Mouse (Mus musculus) ES-E14 (cell line): ENCODE measurements at regions not wholly inside any gene's neighbourhood (a gene's known extent, or its start where the extent isn't known, plus 50 kb on each side); places are given as distances from the start of the nearest gene placed in this dataset.

Experiments used
- DNase-seq: peaks from one replicate; pipeline ENCODE4 v3.0.0-alpha.2; 2013; ENCODE audit warnings: low read depth, low spot score
- H3K27ac ChIP-seq: 2 replicates; pipeline ENCODE4 v1.5.1; 2012; ENCODE audit warnings: low read depth, mild to moderate bottlenecking, low read length, moderate library complexity, mixed read lengths; ENCODE audit not compliant: poor library complexity, insufficient read depth, severe bottlenecking
- H3K36me3 ChIP-seq: 2 replicates; pipeline ENCODE4 v1.6.1; 2012; ENCODE audit warnings: mild to moderate bottlenecking, low read length, moderate library complexity, mixed read lengths; ENCODE audit not compliant: control insufficient read depth, poor library complexity, insufficient read depth, severe bottlenecking
- H3K4me1 ChIP-seq, 2 experiments: fragments of 150-350 bp in 1 of 2; sonication (generic) in 1 of 2; 2 replicates each; pipeline ENCODE4 v1.6.1; 2012; ENCODE audit warnings: low read length in 2 of 2, mild to moderate bottlenecking in 1 of 2, mixed read lengths in 1 of 2; ENCODE audit not compliant: control insufficient read depth in 2 of 2, insufficient read depth in 2 of 2, poor library complexity in 1 of 2
- H3K4me3 ChIP-seq, 2 experiments: fragments of 150-350 bp in 1 of 2; sonication (generic) in 1 of 2; 2 replicates each; pipeline ENCODE4 v1.5.1; 2012; ENCODE audit warnings: low read length in 2 of 2, low read depth in 1 of 2, mild to moderate bottlenecking in 1 of 2, mixed read lengths in 1 of 2; ENCODE audit not compliant: insufficient read depth in 1 of 2, poor library complexity in 1 of 2, severe bottlenecking in 1 of 2
- H3K9ac ChIP-seq: 2 replicates; pipeline ENCODE4 v1.6.1; 2012; ENCODE audit warnings: low read depth, mild to moderate bottlenecking, low read length, mixed read lengths; ENCODE audit not compliant: poor library complexity, insufficient read depth, severe bottlenecking
- H3K9me3 ChIP-seq: fragments of 150-350 bp; sonication (generic); 2 replicates; pipeline ENCODE4 v1.6.1; 2012; ENCODE audit warnings: low read depth, mild to moderate bottlenecking, low read length; ENCODE audit not compliant: control insufficient read depth, insufficient read depth
- CHD2 ChIP-seq: IDR thresholded peaks from 2 replicates; pipeline ENCODE4 v1.6.1; 2014; ENCODE audit warnings: mild to moderate bottlenecking, low read depth, low read length, inconsistent platforms
- HCFC1 ChIP-seq: IDR thresholded peaks from 2 replicates; pipeline ENCODE4 v1.6.1; 2012; ENCODE audit warnings: low read length, inconsistent platforms, borderline replicate concordance; ENCODE audit not compliant: insufficient read depth
- MAFK ChIP-seq: IDR thresholded peaks from 2 replicates; pipeline ENCODE4 v1.6.1; 2014; ENCODE audit warnings: mild to moderate bottlenecking, low read depth, low read length, inconsistent platforms; ENCODE audit not compliant: insufficient read depth
- ZC3H11A ChIP-seq: IDR thresholded peaks from 2 replicates; pipeline ENCODE4 v1.6.1; 2012; ENCODE audit warnings: low read depth, mild to moderate bottlenecking, inconsistent platforms, low read length, borderline replicate concordance
- ZNF384 ChIP-seq: IDR thresholded peaks from 2 replicates; pipeline ENCODE4 v1.6.1; 2012; ENCODE audit warnings: low read depth, low read length, inconsistent platforms
- in situ Hi-C, 2 experiments: fragments of 600-800 bp; cut with MboI; formaldehyde crosslinking; loops; one replicate each; pipeline ENCODE4 v1.15.1; 2025; ENCODE audit warnings: low sequenced_read_pairs in 2 of 2, inconsistent platforms in 1 of 2; ENCODE audit not compliant: unreplicated experiment in 2 of 2

DNA sequence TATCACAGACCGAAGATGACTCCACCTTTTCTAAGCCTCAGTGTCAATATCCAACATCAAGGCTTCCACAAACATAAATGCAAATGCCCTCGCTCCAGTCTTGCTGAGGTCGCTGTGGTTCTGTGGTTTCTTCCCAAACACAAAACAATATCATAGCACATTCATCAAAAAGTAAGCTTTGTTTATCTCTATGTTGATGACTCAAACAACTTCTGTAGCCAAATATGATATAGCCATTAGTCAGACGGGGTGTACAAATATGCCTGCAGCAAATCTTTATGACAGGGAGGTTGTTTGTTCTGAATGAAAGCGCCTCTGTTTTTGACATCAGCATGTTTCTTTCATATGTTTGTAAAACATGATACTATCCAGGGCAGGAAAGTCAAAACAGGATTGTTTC is 204.4 kb downstream of the 1190002N15Rik start:
- no peak overlapping the region for H3K4me3 ChIP-seq
- TF ChIP-seq ZC3H11A (no peak), ZNF384 (no peak), CHD2 (no peak), HCFC1 (no peak), MAFK (no peak)
- H3K9ac ChIP-seq: no peak overlapping the region
- no peak overlapping the region for H3K27ac ChIP-seq
- in situ Hi-C loops: no loop called here
- no peaks in the 10 kb centered on the region for H3K36me3 ChIP-seq
- no peak for DNase-seq
- H3K9me3 ChIP-seq: no peaks in the 10 kb centered on the region
- H3K4me1 ChIP-seq: no peaks in the 10 kb centered on the region

DNA sequence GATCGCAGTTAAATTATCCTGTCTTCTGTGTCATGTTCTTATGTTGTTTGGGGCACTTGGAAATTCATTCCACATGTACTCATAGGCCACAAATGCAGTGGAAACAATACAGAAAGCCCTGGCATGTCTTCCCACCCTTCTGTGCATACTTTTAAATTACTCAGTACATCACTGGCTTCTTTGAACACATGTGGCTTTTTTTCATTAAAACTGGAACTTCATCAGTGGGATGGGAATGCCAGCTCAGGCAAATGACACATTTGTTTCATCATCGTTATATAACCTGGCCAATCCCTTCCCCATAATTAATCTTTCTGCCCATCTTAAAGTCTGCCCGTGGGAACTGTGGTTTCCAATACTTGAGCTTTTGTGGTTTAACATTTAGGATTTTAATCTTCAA is 214.9 kb downstream of the 1190002N15Rik start:
- no peak overlapping the region for H3K27ac ChIP-seq
- in situ Hi-C loops: no loop called here
- no peak overlapping the region for H3K9ac ChIP-seq
- no peaks in the 10 kb centered on the region for H3K9me3 ChIP-seq
- no peaks in the 10 kb centered on the region for H3K4me1 ChIP-seq
- TF ChIP-seq HCFC1 (no peak), ZC3H11A (no peak), ZNF384 (no peak), CHD2 (no peak), MAFK (no peak)
- DNase-seq: no peak
- H3K4me3 ChIP-seq: no peak overlapping the region
- no peaks in the 10 kb centered on the region for H3K36me3 ChIP-seq

GRCm38 (mm10) chr9:94302575-94302974 is 235.3 kb downstream of the 1190002N15Rik start:
- no peak overlapping the region for H3K9ac ChIP-seq
- TF ChIP-seq ZC3H11A (no peak), CHD2 (no peak), ZNF384 (no peak), MAFK (no peak), HCFC1 (no peak)
- no peak overlapping the region for H3K27ac ChIP-seq
- H3K4me3 ChIP-seq: no peak overlapping the region
- no peak for DNase-seq
- in situ Hi-C loops: no loop called here
- H3K4me1 ChIP-seq: no peaks in the 10 kb centered on the region
- H3K36me3 ChIP-seq: no peaks in the 10 kb centered on the region
- no peaks in the 10 kb centered on the region for H3K9me3 ChIP-seq

DNA sequence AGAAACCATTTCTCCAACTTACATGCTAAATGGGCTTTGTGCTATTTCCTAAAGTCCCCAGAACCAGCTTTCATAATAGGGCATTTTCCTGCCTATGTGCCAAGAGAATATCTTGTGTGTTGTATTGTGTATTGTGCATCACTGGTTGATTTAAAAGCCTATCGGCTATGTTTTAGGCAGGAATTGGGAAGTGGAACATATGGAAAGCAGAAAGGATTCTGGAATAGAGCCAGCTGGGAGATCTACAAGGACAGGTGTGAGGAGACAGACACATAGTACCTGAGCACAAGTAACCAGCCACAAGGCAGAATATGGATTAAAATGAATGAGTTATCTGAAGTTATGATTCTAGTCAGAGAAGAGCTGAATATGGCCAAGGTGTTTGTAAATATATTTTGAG is 236.0 kb downstream of the 1190002N15Rik start:
- Histone ChIP-seq H3K4me3 (no peak overlapping the region), H3K9ac (no peak overlapping the region)

GRCm38 (mm10) chr9:94295431-94295830 is 242.4 kb downstream of the 1190002N15Rik start:
- in situ Hi-C loops: no loop called here
- Histone ChIP-seq H3K36me3 (no peaks in the 10 kb centered on the region), H3K4me1 (no peaks in the 10 kb centered on the region), H3K4me3 (no peak overlapping the region), H3K9ac (no peak overlapping the region), H3K27ac (no peak overlapping the region), H3K9me3 (no peaks in the 10 kb centered on the region)
- DNase-seq: no peak
- no peak for TF ChIP-seq HCFC1
- no peak for TF ChIP-seq CHD2
- no peak for TF ChIP-seq MAFK

More for the DNA sequence above, 236.0 kb downstream of the 1190002N15Rik start:
- Histone ChIP-seq H3K27ac (no peak overlapping the region), H3K4me1 (no peaks in the 10 kb centered on the region), H3K36me3 (no peaks in the 10 kb centered on the region), H3K9me3 (no peaks in the 10 kb centered on the region)
- DNase-seq: no peak
- TF ChIP-seq CHD2: no peak
- no peak for TF ChIP-seq HCFC1
- no peak for TF ChIP-seq MAFK
- no peak for TF ChIP-seq ZC3H11A
- no peak for TF ChIP-seq ZNF384
- in situ Hi-C loops: no loop called here
